Mouse (Mus musculus): ENCODE measurements around the gene Mvk.

- TF ChIP-seq POLR2A (IDR thresholded peaks at IDR 0.05; ENCODE audit: control insufficient read depth, low read depth, low read length) (no peak), CTCF (IDR thresholded peaks at IDR 0.05; ENCODE audit: control insufficient read depth, insufficient read depth, insufficient replicate concordance, low read depth, low read length) (no peak)
Observed at GRCm38 (mm10) chr5:114478267-114478666, 34.2 kb downstream of the Mvk start.
